Mouse (Mus musculus): Measurements from ENCODE around the gene Ppm1j. TPM values are rescaled to one million over a fixed set of nuclear protein-coding genes. Genes with fewer than 3 reads are reported as not detected.
A peak's percentile ranks its signal among the peaks of the same experiment; 100 is the strongest.
"Not testable (repeated sequence)": the region's sequence is repeated elsewhere in the genome, so short reads cannot be mapped to it uniquely, and the experiment has no call there.

The Ppm1j gene
- polyA plus RNA-seq (2012; rRNA removed) = 35.1 and 45.3 TPM in 2 replicates

GRCm38 (mm10) chr3:104780561-104781420 lies at the start of gene Ppm1j:
TSS of gene Ppm1j (plus strand) at chr3:104781056.
- peaks cover 34% of the 10 kb centered on the region for H3K27me3 ChIP-seq (ENCODE audit: control insufficient read depth, insufficient read depth, low read length)
- H3K4me1 ChIP-seq (ENCODE audit: control insufficient read depth, insufficient read depth, insufficient read length, low read length) = peaks cover 32% of the 10 kb centered on the region
- peak within 1 kb of the TSS; percentile 78 for H3K4me3 ChIP-seq (ENCODE audit: low read depth, low read length)
- no peak for TF ChIP-seq CTCF (IDR thresholded peaks at IDR 0.05; ENCODE audit: extremely low read depth, insufficient read length, insufficient replicate concordance, low read depth, low read length)
- TF ChIP-seq POLR2A (IDR thresholded peaks at IDR 0.05; ENCODE audit: low read depth, low read length) = peak; percentile 46; the same call in 1 of the 2 replicates
- peak within 1 kb of the TSS; percentile 60 for H3K27ac ChIP-seq (ENCODE audit: insufficient read depth, low read depth, low read length)
- 2% methylated on average over 56 of the region's 56 CpGs for WGBS
- 0 out of 2 replicates have a peak, but pooled peaks cover 1% of the 10 kb centered on the region for H3K36me3 ChIP-seq (ENCODE audit: control insufficient read depth, insufficient read depth, low read length)

- 63% methylated on average over 3 of the region's 3 CpGs for WGBS
- no peaks in the 10 kb centered on the region for H3K4me1 ChIP-seq (ENCODE audit: control insufficient read depth, insufficient read depth, insufficient read length, low read length)
- no peak overlapping the region for H3K4me3 ChIP-seq (ENCODE audit: low read depth, low read length)
- H3K27ac ChIP-seq (ENCODE audit: insufficient read depth, low read depth, low read length) = no peak overlapping the region
- H3K27me3 ChIP-seq (ENCODE audit: control insufficient read depth, insufficient read depth, low read length) = no peaks in the 10 kb centered on the region
- TF ChIP-seq CTCF (IDR thresholded peaks at IDR 0.05; ENCODE audit: extremely low read depth, insufficient read length, insufficient replicate concordance, low read depth, low read length) (no peak), POLR2A (IDR thresholded peaks at IDR 0.05; ENCODE audit: low read depth, low read length) (no peak)
- H3K36me3 ChIP-seq (ENCODE audit: control insufficient read depth, insufficient read depth, low read length) = no peaks in the 10 kb centered on the region
Observed at GRCm38 (mm10) chr3:104732907-104733306, 47.9 kb upstream of the Ppm1j start.

- H3K4me3 ChIP-seq (ENCODE audit: low read depth, low read length) = no peak overlapping the region
- TF ChIP-seq CTCF (IDR thresholded peaks at IDR 0.05; ENCODE audit: extremely low read depth, insufficient read length, insufficient replicate concordance, low read depth, low read length) (no peak), POLR2A (IDR thresholded peaks at IDR 0.05; ENCODE audit: low read depth, low read length) (no peak)
- 58% methylated on average over 7 of the region's 7 CpGs for WGBS
- H3K27ac ChIP-seq (ENCODE audit: insufficient read depth, low read depth, low read length) = no peak overlapping the region
- no peaks in the 10 kb centered on the region for H3K27me3 ChIP-seq (ENCODE audit: control insufficient read depth, insufficient read depth, low read length)
- H3K4me1 ChIP-seq (ENCODE audit: control insufficient read depth, insufficient read depth, insufficient read length, low read length) = no peaks in the 10 kb centered on the region
- H3K36me3 ChIP-seq (ENCODE audit: control insufficient read depth, insufficient read depth, low read length) = no peaks in the 10 kb centered on the region
Observed at GRCm38 (mm10) chr3:104734654-104735053, 46.2 kb upstream of the Ppm1j start.

GRCm38 (mm10) chr3:104741954-104742353 lies 38.9 kb upstream of the Ppm1j start:
- no peaks in the 10 kb centered on the region for H3K36me3 ChIP-seq (ENCODE audit: control insufficient read depth, insufficient read depth, low read length)
- H3K4me3 ChIP-seq (ENCODE audit: low read depth, low read length) = no peak overlapping the region
- H3K27ac ChIP-seq (ENCODE audit: insufficient read depth, low read depth, low read length) = no peak overlapping the region
- 0 out of 2 replicates have a peak, but pooled peaks cover 2% of the 10 kb centered on the region for H3K27me3 ChIP-seq (ENCODE audit: control insufficient read depth, insufficient read depth, low read length)
- TF ChIP-seq CTCF (IDR thresholded peaks at IDR 0.05; ENCODE audit: extremely low read depth, insufficient read length, insufficient replicate concordance, low read depth, low read length) = no peak
- TF ChIP-seq POLR2A (IDR thresholded peaks at IDR 0.05; ENCODE audit: low read depth, low read length) = no peak
- WGBS = 57% methylated on average over 3 of the region's 3 CpGs
- H3K4me1 ChIP-seq (ENCODE audit: control insufficient read depth, insufficient read depth, insufficient read length, low read length) = no peaks in the 10 kb centered on the region; the same call in 1 of the 2 replicates

- Histone ChIP-seq H3K4me3 (ENCODE audit: low read depth, low read length) (no peak overlapping the region), H3K27ac (ENCODE audit: insufficient read depth, low read depth, low read length) (no peak overlapping the region), H3K36me3 (ENCODE audit: control insufficient read depth, insufficient read depth, low read length) (no peaks in the 10 kb centered on the region), H3K27me3 (ENCODE audit: control insufficient read depth, insufficient read depth, low read length) (0 out of 2 replicates have a peak, but pooled peaks cover 2% of the 10 kb centered on the region), H3K4me1 (ENCODE audit: control insufficient read depth, insufficient read depth, insufficient read length, low read length) (no peaks in the 10 kb centered on the region; the same call in 1 of the 2 replicates)
- 52% methylated on average over 1 of the region's 1 CpGs for WGBS
- TF ChIP-seq POLR2A (IDR thresholded peaks at IDR 0.05; ENCODE audit: low read depth, low read length) (no peak), CTCF (IDR thresholded peaks at IDR 0.05; ENCODE audit: extremely low read depth, insufficient read length, insufficient replicate concordance, low read depth, low read length) (no peak)
Observed at GRCm38 (mm10) chr3:104743161-104743560, 37.7 kb upstream of the Ppm1j start.

- Histone ChIP-seq H3K4me1 (ENCODE audit: control insufficient read depth, insufficient read depth, insufficient read length, low read length) (no peaks in the 10 kb centered on the region; the same call in 1 of the 2 replicates), H3K27ac (ENCODE audit: insufficient read depth, low read depth, low read length) (no peak overlapping the region), H3K27me3 (ENCODE audit: control insufficient read depth, insufficient read depth, low read length) (0 out of 2 replicates have a peak, but pooled peaks cover 2% of the 10 kb centered on the region), H3K4me3 (ENCODE audit: low read depth, low read length) (no peak overlapping the region), H3K36me3 (ENCODE audit: control insufficient read depth, insufficient read depth, low read length) (no peaks in the 10 kb centered on the region)
- 63% methylated on average over 1 of the region's 1 CpGs for WGBS
- TF ChIP-seq CTCF (IDR thresholded peaks at IDR 0.05; ENCODE audit: extremely low read depth, insufficient read length, insufficient replicate concordance, low read depth, low read length) = no peak
- TF ChIP-seq POLR2A (IDR thresholded peaks at IDR 0.05; ENCODE audit: low read depth, low read length) = no peak
Observed at GRCm38 (mm10) chr3:104743864-104744263, 37.0 kb upstream of the Ppm1j start.

GRCm38 (mm10) chr3:104752845-104753244 lies 28.0 kb upstream of the Ppm1j start:
- WGBS = 19% methylated on average over 23 of the region's 25 CpGs
- H3K4me3 ChIP-seq (ENCODE audit: low read depth, low read length); H3K27me3 ChIP-seq (ENCODE audit: control insufficient read depth, insufficient read depth, low read length); H3K36me3 ChIP-seq (ENCODE audit: control insufficient read depth, insufficient read depth, low read length); H3K27ac ChIP-seq (ENCODE audit: insufficient read depth, low read depth, low read length); H3K4me1 ChIP-seq (ENCODE audit: control insufficient read depth, insufficient read depth, insufficient read length, low read length): not testable (repeated sequence)
- peak; percentile 26; the same call in 1 of the 2 replicates for TF ChIP-seq CTCF (IDR thresholded peaks at IDR 0.05; ENCODE audit: extremely low read depth, insufficient read length, insufficient replicate concordance, low read depth, low read length)
